Mouse (Mus musculus) erythroblast, embryonic 14.5 days (primary cell): ENCODE measurements around the gene Rgs3. TPM values are rescaled to one million over a fixed set of nuclear protein-coding genes. Genes with fewer than 3 reads are reported as not detected.

ENCODE experiments used
- H3K27me3 ChIP-seq: 2 replicates; pipeline ENCODE4 v1.6.1; 2012; ENCODE audit warnings: inconsistent platforms; ENCODE audit not compliant: control insufficient read depth
- H3K36me3 ChIP-seq: 2 replicates; pipeline ENCODE4 v1.6.1; 2012; ENCODE audit warnings: mild to moderate bottlenecking, inconsistent platforms; ENCODE audit not compliant: control insufficient read depth
- H3K4me1 ChIP-seq: 2 replicates; pipeline ENCODE4 v1.6.1; 2012; ENCODE audit warnings: inconsistent platforms; ENCODE audit not compliant: control insufficient read depth
- H3K4me3 ChIP-seq: replicated peaks from 2 replicates; pipeline ENCODE3; 2012; ENCODE audit warnings: moderate library complexity, mild to moderate bottlenecking, inconsistent platforms
- H3K9me3 ChIP-seq: 2 replicates; pipeline ENCODE4 v1.6.1; 2012; ENCODE audit warnings: low read length, inconsistent platforms, mixed read lengths; ENCODE audit not compliant: control insufficient read depth
- GATA1 ChIP-seq: IDR thresholded peaks from 2 replicates; pipeline ENCODE4 v1.6.1; 2012; ENCODE audit warnings: low read length, inconsistent platforms, mixed read lengths
- TAL1 ChIP-seq: IDR thresholded peaks from 3 replicates; pipeline ENCODE4 v1.6.1; 2012; ENCODE audit warnings: low read length, inconsistent platforms, mixed read lengths
- polyA plus RNA-seq: library from polyadenylated mRNA; stranded (reverse); fragments of >175 nt; gene quantifications from 2 replicates; pipeline ENCODE4 v1.2.3, GENCODE M21; 2012

The Rgs3 gene
- polyA plus RNA-seq, 1 experiment = 0.13 TPM

- H3K9me3 ChIP-seq = no peaks in the 10 kb centered on the region
- no peak for TF ChIP-seq GATA1
- no peak for TF ChIP-seq TAL1
Observed at GRCm38 (mm10) chr4:62669094-62670071, 109.7 kb downstream of the Rgs3 start.

GRCm38 (mm10) chr4:62673531-62674030, 113.9 kb downstream of the Rgs3 start:
- H3K9me3 ChIP-seq = no peaks in the 10 kb centered on the region
- no peaks in the 10 kb centered on the region for H3K4me1 ChIP-seq
- peaks cover 25% of the 10 kb centered on the region for H3K27me3 ChIP-seq
- no peaks in the 10 kb centered on the region for H3K36me3 ChIP-seq
- H3K4me3 ChIP-seq = no peak overlapping the region
- TF ChIP-seq GATA1 = no peak
- no peak for TF ChIP-seq TAL1

More at GRCm38 (mm10) chr4:62669094-62670071, 109.7 kb downstream of the Rgs3 start:
- no peak overlapping the region for H3K4me3 ChIP-seq
- no peaks in the 10 kb centered on the region for H3K36me3 ChIP-seq
- H3K27me3 ChIP-seq = peaks cover 18% of the 10 kb centered on the region
- H3K4me1 ChIP-seq = no peaks in the 10 kb centered on the region

GRCm38 (mm10) chr4:62674031-62674995, 114.7 kb downstream of the Rgs3 start:
- H3K4me3 ChIP-seq = no peak overlapping the region
- peaks cover 25% of the 10 kb centered on the region for H3K27me3 ChIP-seq
- H3K9me3 ChIP-seq = no peaks in the 10 kb centered on the region
- H3K36me3 ChIP-seq = no peaks in the 10 kb centered on the region
- no peaks in the 10 kb centered on the region for H3K4me1 ChIP-seq
- TF ChIP-seq GATA1 (no peak), TAL1 (no peak)

- no peak overlapping the region for H3K4me3 ChIP-seq
- peaks cover 25% of the 10 kb centered on the region for H3K27me3 ChIP-seq
- TF ChIP-seq TAL1 (no peak), GATA1 (no peak)
- no peaks in the 10 kb centered on the region for H3K36me3 ChIP-seq
- no peaks in the 10 kb centered on the region for H3K9me3 ChIP-seq
- H3K4me1 ChIP-seq = no peaks in the 10 kb centered on the region
Observed at GRCm38 (mm10) chr4:62675394-62675793, 115.7 kb downstream of the Rgs3 start.

- H3K9me3 ChIP-seq = no peaks in the 10 kb centered on the region
- no peaks in the 10 kb centered on the region for H3K36me3 ChIP-seq
- peaks cover 25% of the 10 kb centered on the region for H3K27me3 ChIP-seq
- H3K4me3 ChIP-seq = no peak overlapping the region
- TF ChIP-seq GATA1 (no peak), TAL1 (no peak)
- H3K4me1 ChIP-seq = no peaks in the 10 kb centered on the region
Observed at GRCm38 (mm10) chr4:62677047-62677737, 117.5 kb downstream of the Rgs3 start.

- Histone ChIP-seq H3K36me3 (no peaks in the 10 kb centered on the region), H3K4me3 (no peak overlapping the region), H3K4me1 (no peaks in the 10 kb centered on the region), H3K27me3 (peaks cover 9% of the 10 kb centered on the region), H3K9me3 (no peaks in the 10 kb centered on the region)
- TF ChIP-seq GATA1 (no peak), TAL1 (no peak)
Observed at GRCm38 (mm10) chr4:62679157-62679556, 119.5 kb downstream of the Rgs3 start.

- Histone ChIP-seq H3K36me3 (no peaks in the 10 kb centered on the region), H3K4me1 (no peaks in the 10 kb centered on the region), H3K9me3 (no peaks in the 10 kb centered on the region), H3K4me3 (no peak overlapping the region), H3K27me3 (no peaks in the 10 kb centered on the region)
- no peak for TF ChIP-seq GATA1
- TF ChIP-seq TAL1 = no peak
Observed at GRCm38 (mm10) chr4:62681467-62681866, 121.8 kb downstream of the Rgs3 start.

- Histone ChIP-seq H3K27me3 (no peaks in the 10 kb centered on the region), H3K9me3 (no peaks in the 10 kb centered on the region), H3K4me1 (no peaks in the 10 kb centered on the region)
Observed at GRCm38 (mm10) chr4:62682371-62682770, 122.7 kb downstream of the Rgs3 start.

More at GRCm38 (mm10) chr4:62682371-62682770, 122.7 kb downstream of the Rgs3 start:
- H3K36me3 ChIP-seq = no peaks in the 10 kb centered on the region
- H3K4me3 ChIP-seq = no peak overlapping the region
- TF ChIP-seq TAL1 (no peak), GATA1 (no peak)
